Mouse (Mus musculus): Measurements from ENCODE around the gene Dcpp2. TPM values are rescaled to one million over a fixed set of nuclear protein-coding genes. Genes with fewer than 3 reads are reported as not detected.
"Not testable (repeated sequence)": the region's sequence is repeated elsewhere in the genome, so short reads cannot be mapped to it uniquely, and the experiment has no call there.

Gene Dcpp2
- polyA plus RNA-seq, 1 experiment from 2014 or later, result not detected

DNA sequence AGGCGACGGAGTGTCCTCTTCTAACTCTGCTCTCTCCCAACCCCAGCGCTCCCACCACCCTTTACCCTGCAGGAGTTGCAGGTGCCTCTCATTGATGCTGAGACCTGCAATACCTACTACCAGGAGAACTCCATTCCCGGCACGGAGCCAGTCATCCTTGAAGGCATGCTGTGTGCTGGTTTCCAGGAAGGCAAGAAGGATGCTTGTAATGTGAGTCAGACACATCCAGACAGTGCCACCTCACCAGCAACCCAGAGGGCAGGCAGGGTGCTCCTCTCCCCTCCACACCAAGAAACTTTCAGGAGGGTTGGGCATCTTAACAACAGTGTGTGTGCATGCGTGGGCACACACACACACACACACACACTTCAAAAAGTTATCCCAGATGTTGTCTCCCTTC lies 23.5 kb upstream of the Dcpp2 start:
- no peak overlapping the region for H3K27ac ChIP-seq (replicated peaks)
- H3K9ac ChIP-seq, result no peak overlapping the region
- WGBS, result 79% methylated on average over 6 of the region's 6 CpGs
- no peaks in the 10 kb centered on the region for H3K36me3 ChIP-seq
- no peak overlapping the region for H3K4me3 ChIP-seq (replicated peaks)
- no peak for ATAC-seq (ENCODE audit: insufficient number of reproducible peaks, low FRiP score, low TSS enrichment, low read depth)
- no peaks in the 10 kb centered on the region for H3K9me3 ChIP-seq (replicated peaks)
- H3K4me2 ChIP-seq (replicated peaks), result no peak overlapping the region
- no peaks in the 10 kb centered on the region for H3K4me1 ChIP-seq
- no peaks in the 10 kb centered on the region for H3K27me3 ChIP-seq

DNA sequence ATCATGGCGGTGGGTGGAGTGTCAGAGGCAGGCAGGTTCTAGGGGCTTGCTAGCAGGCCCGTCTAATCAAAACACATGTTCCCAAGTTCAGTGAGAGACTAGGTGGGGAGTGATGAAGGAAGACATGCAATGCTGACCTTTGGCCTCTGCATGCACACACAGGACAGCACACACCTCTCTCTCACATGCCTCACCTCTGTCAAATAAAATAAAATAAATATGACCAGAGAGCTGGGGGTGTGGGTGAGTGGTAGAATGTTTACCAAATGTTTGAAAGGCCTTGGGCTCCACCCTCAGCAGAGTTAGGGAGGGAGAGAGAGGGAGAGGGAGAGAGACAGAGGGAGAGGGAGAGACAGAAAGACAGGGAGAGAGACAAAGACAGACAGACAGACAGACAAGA lies 22.8 kb upstream of the Dcpp2 start:
- Histone ChIP-seq H3K27me3 (no peaks in the 10 kb centered on the region), H3K4me2 (replicated peaks) (no peak overlapping the region), H3K4me3 (replicated peaks) (no peak overlapping the region), H3K27ac (replicated peaks) (no peak overlapping the region), H3K9me3 (replicated peaks) (no peaks in the 10 kb centered on the region), H3K9ac (no peak overlapping the region), H3K36me3 (no peaks in the 10 kb centered on the region), H3K4me1 (no peaks in the 10 kb centered on the region)
- ATAC-seq (ENCODE audit: insufficient number of reproducible peaks, low FRiP score, low TSS enrichment, low read depth), result no peak
- 61% methylated on average over 2 of the region's 2 CpGs for WGBS

DNA sequence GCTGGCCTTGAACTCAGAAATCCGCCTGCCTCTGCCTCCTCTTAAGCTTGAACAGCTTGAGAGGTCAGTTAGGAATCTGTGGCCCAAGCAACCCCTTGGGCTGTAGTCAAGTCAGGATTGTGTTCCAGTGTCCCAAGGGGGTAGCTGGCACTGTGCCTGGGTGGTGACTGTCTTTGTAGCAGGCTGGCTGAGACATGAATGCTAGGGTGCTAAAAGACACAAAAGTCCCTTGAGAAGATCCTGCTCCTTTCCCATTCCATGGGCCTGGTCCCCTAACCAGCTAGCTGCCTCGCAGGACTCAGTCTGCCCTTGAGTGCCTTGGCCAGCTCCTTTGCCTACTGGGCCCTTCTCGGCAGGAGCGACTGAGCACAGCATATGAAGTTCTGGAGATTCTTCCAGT lies 17.8 kb upstream of the Dcpp2 start:
- Histone ChIP-seq H3K9me3 (replicated peaks) (no peaks in the 10 kb centered on the region), H3K36me3 (no peaks in the 10 kb centered on the region), H3K4me3 (replicated peaks) (no peak overlapping the region), H3K27me3 (no peaks in the 10 kb centered on the region), H3K9ac (no peak overlapping the region), H3K4me1 (no peaks in the 10 kb centered on the region), H3K27ac (replicated peaks) (no peak overlapping the region), H3K4me2 (replicated peaks) (no peak overlapping the region)
- ATAC-seq (ENCODE audit: insufficient number of reproducible peaks, low FRiP score, low TSS enrichment, low read depth), result no peak
- WGBS, result 84% methylated on average over 4 of the region's 4 CpGs

DNA sequence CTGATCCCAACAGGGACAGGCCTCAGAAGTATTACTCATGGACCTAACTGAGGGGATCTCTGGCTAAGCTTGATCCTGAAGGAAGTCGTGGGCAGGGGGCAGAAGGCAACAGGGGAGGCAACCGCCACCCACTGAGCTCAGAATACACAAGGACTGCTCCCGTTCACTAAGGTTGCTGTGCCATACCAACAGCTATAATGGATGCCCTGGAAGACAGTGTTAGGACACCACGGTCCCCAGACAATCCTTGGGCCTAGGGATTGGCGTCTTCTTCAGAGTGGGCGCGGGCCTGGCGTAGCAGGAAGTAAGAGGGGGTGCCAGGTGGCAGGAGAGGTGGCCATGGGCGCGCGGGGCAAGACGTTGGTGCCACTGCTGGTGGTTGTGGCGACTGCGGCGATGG lies 12.9 kb upstream of the Dcpp2 start, which contains the start of gene Prss21:
Gene Prss21 (plus strand): TSS at position 301 of the 400 bp plus-strand sequence.
- Histone ChIP-seq H3K27ac (replicated peaks) (no peak within 1 kb of the TSS), H3K36me3 (no peaks in the 10 kb centered on the region), H3K4me2 (replicated peaks) (no peak within 1 kb of the TSS), H3K9ac (no peak within 1 kb of the TSS), H3K4me1 (no peaks in the 10 kb centered on the region), H3K27me3 (no peaks in the 10 kb centered on the region), H3K9me3 (replicated peaks) (no peaks in the 10 kb centered on the region), H3K4me3 (replicated peaks) (no peak within 1 kb of the TSS)
- ATAC-seq (ENCODE audit: insufficient number of reproducible peaks, low FRiP score, low TSS enrichment, low read depth), result no peak
- WGBS, result 81% methylated on average over 15 of the region's 15 CpGs

DNA sequence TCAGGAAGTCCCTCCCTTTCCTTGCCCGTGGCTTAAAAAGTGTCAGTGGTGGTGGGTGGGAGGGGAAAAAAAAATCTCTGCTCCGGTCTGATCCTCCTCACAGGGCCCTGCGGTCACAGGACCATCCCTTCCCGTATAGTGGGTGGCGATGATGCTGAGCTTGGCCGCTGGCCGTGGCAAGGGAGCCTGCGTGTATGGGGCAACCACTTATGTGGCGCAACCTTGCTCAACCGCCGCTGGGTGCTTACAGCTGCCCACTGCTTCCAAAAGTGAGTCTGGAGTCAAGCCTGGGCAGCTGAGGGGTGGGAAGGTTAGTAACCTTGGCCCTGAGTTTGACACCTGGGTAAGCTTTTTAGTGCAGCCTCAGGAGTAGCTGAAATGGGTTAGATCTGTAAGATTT lies 12.2 kb upstream of the Dcpp2 start:
- 85% methylated on average over 11 of the region's 11 CpGs for WGBS
- H3K36me3 ChIP-seq, result no peaks in the 10 kb centered on the region
- no peaks in the 10 kb centered on the region for H3K27me3 ChIP-seq
- no peaks in the 10 kb centered on the region for H3K4me1 ChIP-seq
- H3K4me3 ChIP-seq (replicated peaks), result no peak overlapping the region
- no peaks in the 10 kb centered on the region for H3K9me3 ChIP-seq (replicated peaks)
- H3K9ac ChIP-seq, result no peak overlapping the region
- no peak for ATAC-seq (ENCODE audit: insufficient number of reproducible peaks, low FRiP score, low TSS enrichment, low read depth)
- no peak overlapping the region for H3K4me2 ChIP-seq (replicated peaks)
- no peak overlapping the region for H3K27ac ChIP-seq (replicated peaks)

DNA sequence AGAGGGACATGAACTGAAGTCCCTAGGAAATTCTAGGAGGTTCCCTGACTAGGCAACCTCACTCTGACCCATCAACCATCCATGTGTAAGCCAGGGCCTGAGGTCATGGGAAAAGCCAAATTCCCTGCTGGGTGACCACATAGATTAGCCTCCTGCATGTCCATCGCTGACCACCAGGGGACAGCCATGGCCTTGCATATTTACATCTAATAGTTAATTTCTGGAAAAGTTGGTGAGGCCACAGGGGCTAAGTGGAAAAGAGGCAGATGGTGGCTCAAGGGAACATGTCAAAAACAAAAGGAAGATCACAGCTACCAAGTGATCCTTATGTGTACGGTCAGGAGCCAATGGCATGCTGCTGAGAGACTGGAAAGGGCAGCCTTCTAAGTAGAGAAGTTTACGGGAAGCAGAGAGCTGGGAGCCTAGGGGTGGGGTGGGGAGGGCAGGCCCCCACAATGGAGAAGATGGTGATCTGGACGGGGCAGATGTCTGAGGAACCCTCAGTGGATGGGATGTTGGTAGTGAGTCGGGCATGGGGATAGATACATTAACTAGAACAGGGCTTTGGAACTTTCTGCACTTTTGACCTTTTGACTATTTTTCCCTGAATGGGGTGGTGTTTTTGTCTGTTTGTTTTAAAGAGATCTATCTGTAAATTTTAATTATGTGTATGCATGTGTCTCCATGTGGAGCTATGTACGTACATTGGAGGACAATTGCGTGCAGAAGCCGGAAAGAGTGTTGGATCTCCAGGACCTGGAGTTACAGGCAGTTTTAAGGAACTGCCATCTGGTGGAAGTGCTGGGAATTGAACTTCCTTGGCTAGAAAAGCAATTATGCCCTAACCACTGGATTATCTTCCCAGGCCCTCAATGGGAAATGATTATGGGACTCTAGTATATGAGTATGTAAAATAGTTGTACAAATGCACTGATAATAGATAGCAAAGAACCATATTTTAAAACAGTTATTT lies 6.5 kb upstream of the Dcpp2 start:
- no peak overlapping the region for H3K9ac ChIP-seq
- no peak for ATAC-seq (ENCODE audit: insufficient number of reproducible peaks, low FRiP score, low TSS enrichment, low read depth)
- H3K4me1 ChIP-seq, result no peaks in the 10 kb centered on the region
- WGBS, result 45% methylated on average over 8 of the region's 8 CpGs
- no peaks in the 10 kb centered on the region for H3K9me3 ChIP-seq (replicated peaks)
- no peaks in the 10 kb centered on the region for H3K27me3 ChIP-seq
- no peak overlapping the region for H3K4me2 ChIP-seq (replicated peaks)
- H3K27ac ChIP-seq (replicated peaks), result no peak overlapping the region
- no peak overlapping the region for H3K4me3 ChIP-seq (replicated peaks)
- H3K36me3 ChIP-seq, result no peaks in the 10 kb centered on the region

DNA sequence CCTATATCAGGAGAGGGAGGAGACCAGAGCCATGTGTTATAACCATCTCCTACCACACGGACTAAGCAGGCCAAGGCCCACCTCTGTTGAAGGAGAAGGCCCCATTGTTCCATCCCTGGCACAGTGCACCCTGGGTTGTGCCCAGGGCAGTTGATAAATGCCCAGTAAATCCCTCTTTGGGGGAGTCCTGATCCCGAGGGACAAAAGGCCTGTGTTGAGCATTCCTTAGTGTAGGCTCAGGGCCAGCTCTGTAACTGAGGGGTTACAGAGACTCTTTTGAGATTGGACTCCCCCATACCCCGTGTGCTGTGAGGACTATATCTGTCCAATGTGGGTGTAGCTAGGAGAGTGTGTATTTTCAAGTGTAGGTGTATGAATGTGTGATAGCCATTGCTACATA lies 3.9 kb upstream of the Dcpp2 start:
- ATAC-seq (ENCODE audit: insufficient number of reproducible peaks, low FRiP score, low TSS enrichment, low read depth), result peak; percentile 52; the same call in 1 of the 2 replicates
- no peaks in the 10 kb centered on the region for H3K4me1 ChIP-seq
- H3K9ac ChIP-seq, result no peak overlapping the region
- no peaks in the 10 kb centered on the region for H3K27me3 ChIP-seq
- no peak overlapping the region for H3K27ac ChIP-seq (replicated peaks)
- H3K4me3 ChIP-seq (replicated peaks), result no peak overlapping the region
- WGBS, result 37% methylated on average over 3 of the region's 3 CpGs
- H3K36me3 ChIP-seq, result no peaks in the 10 kb centered on the region
- no peak overlapping the region for H3K4me2 ChIP-seq (replicated peaks)
- H3K9me3 ChIP-seq (replicated peaks), result no peaks in the 10 kb centered on the region

DNA sequence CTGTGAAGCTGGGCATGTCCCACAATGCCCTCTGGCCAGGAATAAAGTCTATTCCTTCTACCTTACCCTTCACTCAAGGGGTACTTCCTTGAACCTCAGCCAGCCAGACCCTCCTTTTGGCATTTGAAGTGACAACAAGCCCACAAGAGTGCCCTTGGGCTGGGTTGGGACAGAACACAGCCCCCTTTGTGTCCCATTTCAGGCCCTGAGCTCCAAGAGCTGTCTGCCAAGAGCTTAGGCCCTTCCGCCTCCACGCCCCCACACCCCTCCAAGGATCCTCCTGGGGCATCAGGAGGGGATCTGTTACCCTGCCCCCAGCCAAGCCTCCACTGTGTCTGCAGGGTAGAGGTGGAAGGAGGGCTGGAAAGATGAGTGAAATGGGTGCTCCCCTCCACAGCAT lies 3.5 kb upstream of the Dcpp2 start:
- H3K4me3 ChIP-seq (replicated peaks), result no peak overlapping the region
- no peak overlapping the region for H3K9ac ChIP-seq
- 82% methylated on average over 2 of the region's 2 CpGs for WGBS
- ATAC-seq (ENCODE audit: insufficient number of reproducible peaks, low FRiP score, low TSS enrichment, low read depth), result peak; percentile 20; the same call in 1 of the 2 replicates
- no peaks in the 10 kb centered on the region for H3K9me3 ChIP-seq (replicated peaks)
- H3K27ac ChIP-seq (replicated peaks), result no peak overlapping the region
- no peaks in the 10 kb centered on the region for H3K36me3 ChIP-seq
- H3K27me3 ChIP-seq, result no peaks in the 10 kb centered on the region
- no peaks in the 10 kb centered on the region for H3K4me1 ChIP-seq
- H3K4me2 ChIP-seq (replicated peaks), result no peak overlapping the region

DNA sequence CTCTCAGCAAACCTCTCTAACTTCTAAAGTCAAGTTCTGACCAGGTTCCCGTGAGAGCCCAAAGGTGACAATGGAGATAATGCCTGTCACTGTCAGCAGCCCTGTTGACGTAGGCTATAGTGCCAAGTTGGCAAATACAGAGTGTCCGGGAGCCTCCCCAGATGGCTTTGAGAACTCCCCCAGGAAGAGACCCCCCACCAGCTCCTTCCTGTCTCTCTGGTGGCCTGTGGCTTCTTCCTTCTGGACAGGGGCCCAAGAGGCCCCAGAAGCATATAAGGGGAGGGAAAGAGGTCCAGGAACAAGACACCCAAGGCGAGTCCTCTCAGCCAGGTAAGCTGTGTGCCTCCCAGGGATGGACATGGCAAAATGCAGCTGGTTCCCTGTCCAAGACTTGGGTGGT lies 36.5 kb downstream of the Dcpp2 start, which contains the start of gene Dcpp3:
Gene Dcpp3 (plus strand): TSS at position 301 of the 400 bp plus-strand sequence.
- not testable (repeated sequence) for H3K27ac ChIP-seq (replicated peaks); H3K4me2 ChIP-seq (replicated peaks); H3K36me3 ChIP-seq; H3K9ac ChIP-seq; H3K4me1 ChIP-seq; H3K4me3 ChIP-seq (replicated peaks); H3K9me3 ChIP-seq (replicated peaks); ATAC-seq (ENCODE audit: insufficient number of reproducible peaks, low FRiP score, low TSS enrichment, low read depth); H3K27me3 ChIP-seq
- WGBS, result 76% methylated on average over 4 of the region's 4 CpGs

DNA sequence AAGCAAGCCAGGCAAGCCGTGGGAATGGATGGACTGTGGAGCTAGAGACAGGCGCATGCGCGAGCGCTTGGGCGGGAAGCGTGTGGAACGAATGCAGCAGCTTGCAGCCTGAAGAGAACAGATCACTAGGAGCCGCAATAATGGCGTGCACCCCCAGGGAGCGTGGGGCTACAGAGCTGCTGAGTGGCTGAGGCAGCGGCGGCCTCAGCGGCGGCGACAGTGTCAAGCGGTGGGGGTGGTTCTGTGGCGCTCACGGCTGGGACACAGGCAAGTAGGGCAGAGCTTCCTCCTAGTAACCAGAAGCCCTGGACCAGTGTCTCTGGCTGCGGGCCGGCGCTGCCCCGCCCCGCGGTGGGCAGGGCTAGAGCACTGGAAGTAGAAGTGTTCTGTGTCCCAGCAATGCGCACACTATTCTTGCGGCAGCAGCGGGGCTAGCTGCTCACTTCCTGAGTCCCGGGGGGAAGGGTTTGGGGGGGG lies 43.9 kb downstream of the Dcpp2 start:
- H3K4me3 ChIP-seq (replicated peaks), result peak overlapping the region; percentile 61
- no peaks in the 10 kb centered on the region for H3K9me3 ChIP-seq (replicated peaks)
- under 1% methylated on average over 29 of the region's 29 CpGs for WGBS
- peak overlapping the region; percentile 41 for H3K9ac ChIP-seq
- no peaks in the 10 kb centered on the region for H3K27me3 ChIP-seq
- H3K4me1 ChIP-seq, result peaks cover 12% of the 10 kb centered on the region
- peak overlapping the region; percentile 86 for H3K4me2 ChIP-seq (replicated peaks)
- H3K27ac ChIP-seq (replicated peaks), result peak overlapping the region; percentile 95
- no peaks in the 10 kb centered on the region for H3K36me3 ChIP-seq
- peak; percentile 97 for ATAC-seq (ENCODE audit: insufficient number of reproducible peaks, low FRiP score, low TSS enrichment, low read depth)

DNA sequence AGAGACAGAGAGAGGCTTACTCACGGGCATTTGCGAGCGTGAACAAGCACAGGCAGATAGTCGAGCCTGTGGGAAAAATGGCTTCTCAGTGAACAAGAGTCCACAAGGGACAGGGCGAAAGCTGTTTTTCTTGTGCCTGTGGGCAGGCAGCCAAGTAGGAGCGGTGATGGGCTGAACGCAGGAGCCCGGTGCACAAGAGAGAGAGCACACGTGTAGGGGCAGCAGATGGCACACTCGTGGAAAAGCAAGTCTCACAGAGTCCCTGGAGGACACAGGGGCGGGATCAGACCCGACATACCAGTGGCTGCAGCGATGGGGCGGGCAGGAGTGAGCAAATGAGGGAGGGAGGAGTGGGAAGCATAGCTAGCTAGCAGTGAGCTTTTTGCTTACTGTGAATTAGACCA lies 44.4 kb downstream of the Dcpp2 start:
- no peaks in the 10 kb centered on the region for H3K27me3 ChIP-seq
- H3K4me3 ChIP-seq (replicated peaks), result peak overlapping the region; percentile 61
- H3K9me3 ChIP-seq (replicated peaks), result no peaks in the 10 kb centered on the region
- peak overlapping the region; percentile 86 for H3K4me2 ChIP-seq (replicated peaks)
- no peaks in the 10 kb centered on the region for H3K36me3 ChIP-seq
- H3K9ac ChIP-seq, result peak overlapping the region; percentile 40
- ATAC-seq (ENCODE audit: insufficient number of reproducible peaks, low FRiP score, low TSS enrichment, low read depth), result peak; percentile 88
- peaks cover 12% of the 10 kb centered on the region for H3K4me1 ChIP-seq
- peak overlapping the region; percentile 95 for H3K27ac ChIP-seq (replicated peaks)
- 0% methylated on average over 14 of the region's 14 CpGs for WGBS

All from embryonic facial prominence, embryonic 15.5 days (tissue).